Mouse (Mus musculus): ENCODE results near the gene Kdm4a. TPM values are rescaled to one million over a fixed set of nuclear protein-coding genes. Genes with fewer than 3 reads are reported as not detected.

Kdm4a gene
- polyA plus RNA-seq, 1 experiment from 2014 or later: 20.3 TPM

GRCm38 (mm10) chr4:118149956-118150680 is 29.7 kb downstream of the Kdm4a start:
- Histone ChIP-seq H3K9me3 (ENCODE audit: low read length) (no peaks in the 10 kb centered on the region), H3K4me3 (ENCODE audit: low read depth, low read length) (no peak overlapping the region), H3K27ac (ENCODE audit: low read length) (no peak overlapping the region), H3K4me1 (ENCODE audit: insufficient read depth, low read depth, low read length) (no peaks in the 10 kb centered on the region), H3K36me3 (ENCODE audit: insufficient read depth, low read length) (peaks cover 55% of the 10 kb centered on the region), H3K9ac (replicated peaks; ENCODE audit: low read depth) (no peak overlapping the region), H3K27me3 (replicated peaks; ENCODE audit: insufficient read depth, low read length) (no peaks in the 10 kb centered on the region), H3K4me2 (replicated peaks; ENCODE audit: low read depth, low read length) (no peak overlapping the region)
- WGBS: 81% methylated on average over 14 of the region's 14 CpGs
- ATAC-seq (no peak), DNase-seq (ENCODE audit: low spot score) (no peak)
- TF ChIP-seq CTCF (IDR thresholded peaks at IDR 0.05) (no peak), EP300 (IDR thresholded peaks at IDR 0.05) (no peak)

GRCm38 (mm10) chr4:118149055-118149576 is 30.7 kb downstream of the Kdm4a start:
- TF ChIP-seq EP300 (IDR thresholded peaks at IDR 0.05): no peak
- TF ChIP-seq CTCF (IDR thresholded peaks at IDR 0.05): no peak
- Histone ChIP-seq H3K9ac (replicated peaks; ENCODE audit: low read depth) (no peak overlapping the region), H3K36me3 (ENCODE audit: insufficient read depth, low read length) (peaks cover 50% of the 10 kb centered on the region), H3K27ac (ENCODE audit: low read length) (no peak overlapping the region), H3K4me1 (ENCODE audit: insufficient read depth, low read depth, low read length) (no peaks in the 10 kb centered on the region), H3K9me3 (ENCODE audit: low read length) (no peaks in the 10 kb centered on the region), H3K4me2 (replicated peaks; ENCODE audit: low read depth, low read length) (no peak overlapping the region), H3K4me3 (ENCODE audit: low read depth, low read length) (no peak overlapping the region), H3K27me3 (replicated peaks; ENCODE audit: insufficient read depth, low read length) (no peaks in the 10 kb centered on the region)
- no peak for DNase-seq (ENCODE audit: low spot score)
- WGBS: 78% methylated on average over 9 of the region's 10 CpGs
- ATAC-seq: no peak

- Histone ChIP-seq H3K9me3 (ENCODE audit: low read length) (no peaks in the 10 kb centered on the region), H3K27ac (ENCODE audit: low read length) (no peak overlapping the region), H3K4me1 (ENCODE audit: insufficient read depth, low read depth, low read length) (no peaks in the 10 kb centered on the region), H3K36me3 (ENCODE audit: insufficient read depth, low read length) (peaks cover 56% of the 10 kb centered on the region), H3K27me3 (replicated peaks; ENCODE audit: insufficient read depth, low read length) (no peaks in the 10 kb centered on the region), H3K9ac (replicated peaks; ENCODE audit: low read depth) (no peak overlapping the region), H3K4me3 (ENCODE audit: low read depth, low read length) (no peak overlapping the region), H3K4me2 (replicated peaks; ENCODE audit: low read depth, low read length) (no peak overlapping the region)
- WGBS: 65% methylated on average over 10 of the region's 10 CpGs
- ATAC-seq (no peak), DNase-seq (ENCODE audit: low spot score) (no peak)
- TF ChIP-seq CTCF (IDR thresholded peaks at IDR 0.05) (no peak), EP300 (IDR thresholded peaks at IDR 0.05) (no peak)
These were observed 31.5 kb downstream of the Kdm4a start for GRCm38 (mm10) chr4:118148317-118148687.

- TF ChIP-seq EP300 (IDR thresholded peaks at IDR 0.05) (no peak), CTCF (IDR thresholded peaks at IDR 0.05) (no peak)
- Histone ChIP-seq H3K36me3 (ENCODE audit: insufficient read depth, low read length) (peaks cover 57% of the 10 kb centered on the region), H3K4me3 (ENCODE audit: low read depth, low read length) (no peak overlapping the region), H3K4me2 (replicated peaks; ENCODE audit: low read depth, low read length) (no peak overlapping the region), H3K4me1 (ENCODE audit: insufficient read depth, low read depth, low read length) (no peaks in the 10 kb centered on the region), H3K9me3 (ENCODE audit: low read length) (no peaks in the 10 kb centered on the region), H3K27ac (ENCODE audit: low read length) (no peak overlapping the region), H3K9ac (replicated peaks; ENCODE audit: low read depth) (no peak overlapping the region), H3K27me3 (replicated peaks; ENCODE audit: insufficient read depth, low read length) (no peaks in the 10 kb centered on the region)
- ATAC-seq: no peak
- no peak for DNase-seq (ENCODE audit: low spot score)
- WGBS: 93% methylated on average over 19 of the region's 19 CpGs
These were observed 32.1 kb downstream of the Kdm4a start for GRCm38 (mm10) chr4:118147547-118148316.

GRCm38 (mm10) chr4:118147090-118147489 is 32.8 kb downstream of the Kdm4a start:
- H3K27me3 ChIP-seq (replicated peaks; ENCODE audit: insufficient read depth, low read length): no peaks in the 10 kb centered on the region
- H3K4me1 ChIP-seq (ENCODE audit: insufficient read depth, low read depth, low read length): no peaks in the 10 kb centered on the region
- TF ChIP-seq CTCF (IDR thresholded peaks at IDR 0.05) (no peak), EP300 (IDR thresholded peaks at IDR 0.05) (no peak)
- peaks cover 55% of the 10 kb centered on the region for H3K36me3 ChIP-seq (ENCODE audit: insufficient read depth, low read length)
- WGBS: 81% methylated on average over 10 of the region's 10 CpGs
- no peak overlapping the region for H3K27ac ChIP-seq (ENCODE audit: low read length)
- ATAC-seq: no peak
- H3K4me3 ChIP-seq (ENCODE audit: low read depth, low read length): no peak overlapping the region
- H3K4me2 ChIP-seq (replicated peaks; ENCODE audit: low read depth, low read length): no peak overlapping the region
- DNase-seq (ENCODE audit: low spot score): no peak
- H3K9ac ChIP-seq (replicated peaks; ENCODE audit: low read depth): no peak overlapping the region
- H3K9me3 ChIP-seq (ENCODE audit: low read length): no peaks in the 10 kb centered on the region

- WGBS: 82% methylated on average over 9 of the region's 9 CpGs
- no peak overlapping the region for H3K27ac ChIP-seq (ENCODE audit: low read length)
- H3K9ac ChIP-seq (replicated peaks; ENCODE audit: low read depth): no peak overlapping the region
- no peak overlapping the region for H3K4me2 ChIP-seq (replicated peaks; ENCODE audit: low read depth, low read length)
- no peaks in the 10 kb centered on the region for H3K4me1 ChIP-seq (ENCODE audit: insufficient read depth, low read depth, low read length)
- no peaks in the 10 kb centered on the region for H3K27me3 ChIP-seq (replicated peaks; ENCODE audit: insufficient read depth, low read length)
- ATAC-seq (peak; percentile 47; the same call in 1 of the 2 replicates), DNase-seq (ENCODE audit: low spot score) (peak; percentile 43)
- no peak for TF ChIP-seq EP300 (IDR thresholded peaks at IDR 0.05)
- no peak for TF ChIP-seq CTCF (IDR thresholded peaks at IDR 0.05)
- H3K36me3 ChIP-seq (ENCODE audit: insufficient read depth, low read length): peaks cover 59% of the 10 kb centered on the region
- no peaks in the 10 kb centered on the region for H3K9me3 ChIP-seq (ENCODE audit: low read length)
- H3K4me3 ChIP-seq (ENCODE audit: low read depth, low read length): no peak overlapping the region
These were observed 35.5 kb downstream of the Kdm4a start for GRCm38 (mm10) chr4:118144324-118144723.
